Mouse (Mus musculus): ENCODE measurements at regions not wholly inside any gene's neighbourhood (a gene's known extent, or its start where the extent isn't known, plus 50 kb on each side); places are given as distances from the start of the nearest gene placed in this dataset.

DNA sequence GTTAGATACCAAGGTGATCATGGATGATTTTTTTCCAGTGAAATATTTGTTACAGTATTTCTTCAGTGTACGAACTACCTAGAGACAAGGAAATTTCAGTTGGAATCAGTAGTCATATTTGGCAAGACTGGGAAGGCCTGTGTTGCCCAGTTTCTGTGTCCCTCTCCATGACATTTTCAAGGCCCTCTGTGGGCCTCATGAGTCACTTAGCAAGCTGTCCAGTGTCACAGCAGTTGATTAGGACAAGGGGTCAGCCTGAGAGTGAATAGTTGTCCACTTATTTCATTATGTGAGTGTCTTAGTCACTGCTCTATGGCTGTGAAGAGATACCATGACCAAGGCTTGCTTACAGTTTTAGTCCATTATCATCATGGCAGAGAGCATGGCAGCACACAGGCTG lies 71.5 kb upstream of the Nrsn1 start:
- no peak for ATAC-seq (replicated peaks; ENCODE audit: insufficient number of reproducible peaks, low FRiP score, low TSS enrichment, low read depth)
- Histone ChIP-seq H3K36me3 (replicated peaks; ENCODE audit: control insufficient read depth, insufficient read depth, low read depth, low read length) (no peaks in the 10 kb centered on the region), H3K9ac (replicated peaks; ENCODE audit: low read length) (no peak overlapping the region), H3K4me1 (ENCODE audit: control insufficient read depth, insufficient read depth, low read length) (no peaks in the 10 kb centered on the region), H3K4me2 (ENCODE audit: low read depth, low read length) (no peak overlapping the region), H3K9me3 (replicated peaks; ENCODE audit: control insufficient read depth, low read length) (no peaks in the 10 kb centered on the region), H3K27me3 (ENCODE audit: control insufficient read depth, insufficient read depth, low read length) (no peaks in the 10 kb centered on the region), H3K4me3 (ENCODE audit: low read depth, low read length) (no peak overlapping the region), H3K27ac (replicated peaks; ENCODE audit: low read depth, low read length) (no peak overlapping the region)
- WGBS: 85% methylated on average over 1 of the region's 1 CpGs
- DNase-seq (ENCODE audit: low spot score): no peak

DNA sequence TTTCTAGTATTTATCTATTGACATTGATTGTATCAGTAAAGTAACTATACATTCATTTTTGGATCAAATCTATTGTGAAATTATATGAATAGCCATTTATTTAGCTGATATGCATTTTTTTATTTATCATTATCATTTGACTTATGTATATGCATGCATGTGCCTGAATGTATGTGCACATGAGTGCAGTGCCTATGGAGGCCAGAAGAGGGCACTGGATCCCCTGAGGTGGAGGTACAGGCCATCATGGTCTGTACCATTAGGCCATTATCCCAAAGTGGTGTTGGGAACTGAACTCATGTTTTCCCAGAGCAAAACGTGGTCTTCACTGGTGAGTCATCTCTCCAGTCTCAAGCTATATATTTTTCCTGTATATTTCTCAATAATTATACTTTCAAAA lies 63.5 kb upstream of the Nrsn1 start:
- H3K4me3 ChIP-seq (ENCODE audit: low read depth, low read length): no peak overlapping the region
- 84% methylated on average over 1 of the region's 1 CpGs for WGBS
- H3K9ac ChIP-seq (replicated peaks; ENCODE audit: low read length): no peak overlapping the region
- no peak for ATAC-seq (replicated peaks; ENCODE audit: insufficient number of reproducible peaks, low FRiP score, low TSS enrichment, low read depth)
- H3K9me3 ChIP-seq (replicated peaks; ENCODE audit: control insufficient read depth, low read length): no peaks in the 10 kb centered on the region
- H3K27me3 ChIP-seq (ENCODE audit: control insufficient read depth, insufficient read depth, low read length): no peaks in the 10 kb centered on the region
- H3K4me2 ChIP-seq (ENCODE audit: low read depth, low read length): no peak overlapping the region
- no peak for DNase-seq (ENCODE audit: low spot score)
- no peaks in the 10 kb centered on the region for H3K4me1 ChIP-seq (ENCODE audit: control insufficient read depth, insufficient read depth, low read length)
- H3K27ac ChIP-seq (replicated peaks; ENCODE audit: low read depth, low read length): no peak overlapping the region
- no peaks in the 10 kb centered on the region for H3K36me3 ChIP-seq (replicated peaks; ENCODE audit: control insufficient read depth, insufficient read depth, low read depth, low read length)

All from embryonic facial prominence, embryonic 11.5 days (tissue).